Mouse (Mus musculus) intestine, embryonic 14.5 days (tissue): ENCODE measurements around the gene Sgpl1. TPM values are rescaled to one million over a fixed set of nuclear protein-coding genes. Genes with fewer than 3 reads are reported as not detected.
A peak's percentile ranks its signal among the peaks of the same experiment; 100 is the strongest.

Experiments used
- ATAC-seq: fragments of 200-750 bp; cut with Nextera tagmentation; replicated peaks from 2 replicates; pipeline ENCODE4 v1.8.0; 2017; ENCODE audit warnings: low read depth, moderate number of reproducible peaks, moderate TSS enrichment, moderate library complexity; ENCODE audit not compliant: low FRiP score, low TSS enrichment
- DNase-seq: peaks from one replicate; pipeline ENCODE4 v3.0.0-alpha.2; 2018; ENCODE audit warnings: low spot score
- H3K27ac ChIP-seq: fragments of 300-500 bp; sonication (generic); 2 replicates; pipeline ENCODE4 v1.5.1; 2014; ENCODE audit warnings: low read depth, mild to moderate bottlenecking, control low read depth
- H3K27me3 ChIP-seq: fragments of 300-500 bp; sonication (generic); replicated peaks from 2 replicates; pipeline ENCODE4 v1.6.1; 2014; ENCODE audit warnings: low read length, control low read depth; ENCODE audit not compliant: control insufficient read depth, insufficient read depth
- H3K36me3 ChIP-seq: fragments of 300-500 bp; sonication (generic); 2 replicates; pipeline ENCODE4 v1.6.1; 2014; ENCODE audit warnings: low read length, control low read depth; ENCODE audit not compliant: control insufficient read depth, insufficient read depth
- H3K4me1 ChIP-seq: fragments of 300-500 bp; sonication (generic); replicated peaks from 2 replicates; pipeline ENCODE4 v1.6.1; 2014; ENCODE audit warnings: low read length, control low read depth, mixed read lengths; ENCODE audit not compliant: control insufficient read depth, insufficient read depth
- H3K4me2 ChIP-seq: fragments of 300-500 bp; sonication (generic); 2 replicates; pipeline ENCODE4 v1.6.1; 2014; ENCODE audit warnings: low read length
- H3K4me3 ChIP-seq: fragments of 300-500 bp; sonication (generic); 2 replicates; pipeline ENCODE4 v1.5.1; 2014; ENCODE audit warnings: low read depth, low read length, control low read depth, mixed read lengths
- H3K9ac ChIP-seq: fragments of 300-500 bp; sonication (generic); 2 replicates; pipeline ENCODE4 v1.6.1; 2014; ENCODE audit warnings: mild to moderate bottlenecking, low read length
- H3K9me3 ChIP-seq: fragments of 300-500 bp; sonication (generic); 2 replicates; pipeline ENCODE4 v1.6.1; 2016; ENCODE audit warnings: low read length, control low read depth; ENCODE audit not compliant: control insufficient read depth
- WGBS: fragments of 180-500 bp; shearing (Covaris S2); extraction: QIAGEN DNeasy Blood & Tissue Kit; methylation state at CpG from one replicate; pipeline ENCODE4 v1.1.7; 2014; 5-methylcytosine and 5-hydroxymethylcytosine counted together
- polyA plus RNA-seq: library from polyadenylated mRNA; unstranded; fragments of >200 nt; fragmentation: Nextera tagmentation; extraction: Ambion mirVana; gene quantifications from 2 replicates; pipeline ENCODE4 v1.2.1, GENCODE M21; 2014

Gene Sgpl1
- polyA plus RNA-seq, 1 experiment from 2014 or later: 59.4 TPM

- DNase-seq: no peak
- no peak for ATAC-seq
- H3K27ac ChIP-seq: no peak overlapping the region
- peaks cover 9% of the 10 kb centered on the region; the same call in 1 of the 2 replicates for H3K4me1 ChIP-seq
- no peak overlapping the region for H3K4me3 ChIP-seq
- H3K9me3 ChIP-seq: no peaks in the 10 kb centered on the region
- H3K27me3 ChIP-seq: no peaks in the 10 kb centered on the region
- no peak overlapping the region for H3K9ac ChIP-seq
- H3K4me2 ChIP-seq: no peak overlapping the region
- H3K36me3 ChIP-seq: no peaks in the 10 kb centered on the region
- WGBS: 77% methylated on average over 3 of the region's 3 CpGs
Measured at GRCm38 (mm10) chr10:61088468-61088867, 59.0 kb downstream of the Sgpl1 start.

GRCm38 (mm10) chr10:61086502-61086901 lies 61.0 kb downstream of the Sgpl1 start:
- no peak for DNase-seq
- Histone ChIP-seq H3K4me3 (no peak overlapping the region), H3K4me1 (peaks cover 9% of the 10 kb centered on the region; the same call in 1 of the 2 replicates), H3K27ac (no peak overlapping the region), H3K27me3 (no peaks in the 10 kb centered on the region), H3K4me2 (no peak overlapping the region), H3K36me3 (no peaks in the 10 kb centered on the region), H3K9ac (no peak overlapping the region), H3K9me3 (no peaks in the 10 kb centered on the region)
- no peak for ATAC-seq
- WGBS: 55% methylated on average over 3 of the region's 3 CpGs

GRCm38 (mm10) chr10:61085364-61085763 lies 62.1 kb downstream of the Sgpl1 start:
- ATAC-seq (no peak), DNase-seq (no peak)
- H3K27ac ChIP-seq: no peak overlapping the region
- H3K4me2 ChIP-seq: no peak overlapping the region
- H3K4me3 ChIP-seq: no peak overlapping the region
- H3K4me1 ChIP-seq: peaks cover 11% of the 10 kb centered on the region
- no peaks in the 10 kb centered on the region for H3K36me3 ChIP-seq
- 70% methylated on average over 2 of the region's 2 CpGs for WGBS
- no peaks in the 10 kb centered on the region for H3K27me3 ChIP-seq
- no peak overlapping the region for H3K9ac ChIP-seq
- no peaks in the 10 kb centered on the region for H3K9me3 ChIP-seq

GRCm38 (mm10) chr10:61080931-61081255 lies 66.6 kb downstream of the Sgpl1 start:
- DNase-seq: no peak

DNA sequence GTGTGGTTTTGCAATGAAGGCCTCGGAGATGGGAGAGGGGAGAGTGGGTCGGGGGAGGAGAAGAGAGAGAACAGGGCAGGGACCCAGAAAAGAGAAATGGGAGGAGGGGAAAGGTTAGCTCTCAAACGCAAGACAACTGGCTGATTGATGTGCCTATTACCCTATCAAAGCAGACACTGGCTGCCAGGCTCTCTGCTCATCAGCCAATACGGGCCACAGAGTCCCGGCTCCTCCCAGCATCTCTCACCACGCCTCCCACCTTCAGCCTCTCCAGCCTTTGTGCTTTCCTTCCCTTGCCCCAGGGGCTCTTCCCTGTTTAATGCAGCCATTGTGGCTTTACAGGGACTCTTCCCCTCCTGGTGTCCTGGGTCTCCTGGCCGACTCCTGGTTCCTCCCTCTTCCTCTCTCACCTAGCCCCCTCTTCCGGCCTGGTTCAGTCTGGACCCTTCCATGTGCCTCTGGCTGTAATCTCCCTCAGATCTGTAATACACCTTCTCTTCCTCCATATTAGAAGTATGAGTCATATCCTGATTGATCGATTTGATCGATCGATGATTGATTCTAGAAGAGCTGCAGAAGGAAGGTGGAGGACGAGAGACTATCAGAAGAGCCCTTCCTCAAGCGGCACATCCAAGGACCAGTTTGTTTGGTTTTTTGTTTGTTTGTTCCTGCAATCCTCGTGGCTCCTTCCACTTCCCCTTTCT lies 67.1 kb downstream of the Sgpl1 start:
- no peaks in the 10 kb centered on the region for H3K27me3 ChIP-seq
- H3K36me3 ChIP-seq: no peaks in the 10 kb centered on the region
- peaks cover 9% of the 10 kb centered on the region for H3K4me1 ChIP-seq
- WGBS: 45% methylated on average over 14 of the region's 14 CpGs
- H3K9ac ChIP-seq: no peak overlapping the region
- H3K4me2 ChIP-seq: peak overlapping the region; percentile 31
- no peak overlapping the region for H3K4me3 ChIP-seq
- DNase-seq: peak; percentile 64
- H3K27ac ChIP-seq: no peak overlapping the region
- peak; percentile 88 for ATAC-seq
- H3K9me3 ChIP-seq: no peaks in the 10 kb centered on the region

More at GRCm38 (mm10) chr10:61080931-61081255, 66.6 kb downstream of the Sgpl1 start:
- peaks cover 9% of the 10 kb centered on the region for H3K4me1 ChIP-seq
- ATAC-seq: peak; percentile 59
- no peaks in the 10 kb centered on the region for H3K9me3 ChIP-seq
- no peaks in the 10 kb centered on the region for H3K36me3 ChIP-seq
- no peaks in the 10 kb centered on the region for H3K27me3 ChIP-seq
- no peak overlapping the region for H3K27ac ChIP-seq
- no peak overlapping the region for H3K9ac ChIP-seq
- H3K4me3 ChIP-seq: no peak overlapping the region
- WGBS: 62% methylated on average over 11 of the region's 11 CpGs
- H3K4me2 ChIP-seq: no peak overlapping the region; the same call in 1 of the 2 replicates

GRCm38 (mm10) chr10:61075607-61076006 lies 71.9 kb downstream of the Sgpl1 start:
- Histone ChIP-seq H3K4me1 (peaks cover 9% of the 10 kb centered on the region), H3K4me2 (no peak overlapping the region), H3K9ac (no peak overlapping the region), H3K27me3 (no peaks in the 10 kb centered on the region), H3K27ac (no peak overlapping the region), H3K9me3 (no peaks in the 10 kb centered on the region), H3K4me3 (no peak overlapping the region), H3K36me3 (no peaks in the 10 kb centered on the region)
- no peak for DNase-seq
- WGBS: 93% methylated on average over 3 of the region's 3 CpGs
- no peak for ATAC-seq

DNA sequence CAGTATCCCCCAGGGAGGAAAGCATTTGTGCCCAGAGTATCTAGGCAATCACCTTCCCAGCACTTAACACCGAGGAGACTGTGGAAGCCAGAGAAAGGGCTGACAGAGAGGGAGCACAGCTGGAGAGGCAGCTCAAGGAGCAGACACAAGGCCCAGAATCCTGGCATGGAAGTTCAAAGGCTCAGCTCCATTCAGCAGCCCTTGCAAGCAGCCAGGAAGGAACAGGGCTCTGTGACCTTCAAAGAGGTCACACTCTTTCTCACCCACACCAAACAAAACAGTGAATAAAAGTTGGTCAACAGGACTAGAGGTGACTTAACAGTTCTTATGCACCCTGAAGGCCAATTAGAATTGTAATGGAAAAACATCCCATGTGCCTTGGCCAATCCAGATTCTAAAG lies 72.9 kb downstream of the Sgpl1 start:
- H3K27me3 ChIP-seq: no peaks in the 10 kb centered on the region
- ATAC-seq (no peak), DNase-seq (no peak)
- H3K27ac ChIP-seq: no peak overlapping the region
- peaks cover 3% of the 10 kb centered on the region; the same call in 1 of the 2 replicates for H3K4me1 ChIP-seq
- H3K4me3 ChIP-seq: no peak overlapping the region
- no peak overlapping the region for H3K4me2 ChIP-seq
- no peaks in the 10 kb centered on the region for H3K9me3 ChIP-seq
- no peak overlapping the region for H3K9ac ChIP-seq
- no peaks in the 10 kb centered on the region for H3K36me3 ChIP-seq
- 5% methylated on average over 1 of the region's 1 CpGs for WGBS

GRCm38 (mm10) chr10:61072324-61072723 lies 75.2 kb downstream of the Sgpl1 start:
- no peak overlapping the region for H3K4me3 ChIP-seq
- peaks cover 12% of the 10 kb centered on the region; the same call in 1 of the 2 replicates for H3K4me1 ChIP-seq
- no peak overlapping the region for H3K27ac ChIP-seq
- ATAC-seq (no peak), DNase-seq (peak; percentile 87)
- H3K4me2 ChIP-seq: no peak overlapping the region; the same call in 1 of the 2 replicates
- H3K36me3 ChIP-seq: no peaks in the 10 kb centered on the region
- 15% methylated on average over 16 of the region's 16 CpGs for WGBS
- no peaks in the 10 kb centered on the region for H3K9me3 ChIP-seq
- H3K27me3 ChIP-seq: no peaks in the 10 kb centered on the region
- H3K9ac ChIP-seq: no peak overlapping the region

DNA sequence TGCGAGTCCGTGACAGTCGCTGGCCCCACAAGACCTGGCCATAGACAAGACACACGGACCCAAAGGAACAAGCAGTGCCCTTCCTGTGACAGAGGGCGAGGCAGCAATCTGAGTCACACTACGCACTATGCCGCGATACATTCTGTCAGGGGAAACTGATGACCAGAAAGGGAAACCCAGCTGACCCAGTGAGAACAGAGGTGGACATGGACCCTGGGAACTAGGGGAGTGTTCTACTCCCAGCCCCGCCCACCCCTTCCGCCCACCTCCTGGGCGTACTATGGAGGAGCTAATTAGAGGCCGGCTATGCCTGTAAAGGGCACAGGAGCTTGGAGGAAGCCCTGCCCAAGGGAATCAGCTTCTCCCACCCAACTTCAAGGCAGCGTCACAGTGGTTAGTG lies 78.3 kb downstream of the Sgpl1 start:
- H3K36me3 ChIP-seq: no peaks in the 10 kb centered on the region
- H3K4me2 ChIP-seq: peak overlapping the region; percentile 13; the same call in 1 of the 2 replicates
- H3K9me3 ChIP-seq: no peaks in the 10 kb centered on the region
- DNase-seq: no peak
- no peaks in the 10 kb centered on the region for H3K27me3 ChIP-seq
- H3K4me3 ChIP-seq: no peak overlapping the region
- ATAC-seq: no peak; the same call in 1 of the 2 replicates
- 17% methylated on average over 13 of the region's 13 CpGs for WGBS
- no peak overlapping the region for H3K27ac ChIP-seq
- H3K4me1 ChIP-seq: peaks cover 14% of the 10 kb centered on the region; the same call in 1 of the 2 replicates
- H3K9ac ChIP-seq: no peak overlapping the region
